Mouse (Mus musculus): ENCODE data around the gene Sag. TPM values are rescaled to one million over a fixed set of nuclear protein-coding genes. Genes with fewer than 3 reads are reported as not detected.

Gene Sag
- polyA plus RNA-seq, 1 experiment from 2014 or later = 1.5 TPM

DNA sequence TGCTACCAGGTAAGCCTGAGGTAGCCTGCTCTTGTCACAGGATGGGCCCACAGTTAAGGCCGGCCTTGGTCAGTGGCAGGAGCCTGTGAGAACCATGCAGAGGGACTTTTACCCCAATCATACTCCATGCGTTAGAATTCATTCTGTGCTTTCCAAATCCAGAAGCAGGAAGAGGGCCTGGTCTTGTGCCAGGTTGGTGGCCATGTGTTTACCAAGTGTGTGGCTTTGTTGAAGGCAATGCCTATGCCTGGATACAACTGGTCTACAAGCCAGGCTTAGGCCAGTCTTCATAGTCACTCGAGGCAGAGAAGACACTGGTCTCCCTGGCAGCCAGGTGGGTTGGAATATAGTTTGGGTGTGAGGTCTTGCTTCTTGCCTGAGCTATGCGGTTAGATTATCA is 88.2 kb downstream of the Sag start:
- Histone ChIP-seq H3K27me3 (ENCODE audit: control insufficient read depth, insufficient read depth, low read length) (no peaks in the 10 kb centered on the region), H3K4me3 (ENCODE audit: low read depth, low read length) (no peak overlapping the region), H3K36me3 (ENCODE audit: control insufficient read depth, insufficient read depth, low read length) (no peaks in the 10 kb centered on the region), H3K9ac (ENCODE audit: low read length) (no peak overlapping the region), H3K27ac (ENCODE audit: low read depth, low read length) (no peak overlapping the region), H3K4me1 (ENCODE audit: control insufficient read depth, insufficient read depth, low read length) (no peaks in the 10 kb centered on the region), H3K9me3 (ENCODE audit: control insufficient read depth, low read length) (no peaks in the 10 kb centered on the region), H3K4me2 (no peak overlapping the region)
- WGBS = 91% methylated on average over 4 of the region's 4 CpGs
- ATAC-seq (ENCODE audit: low FRiP score) (no peak), DNase-seq (ENCODE audit: low spot score, missing footprints) (no peak)

- WGBS = 66% methylated on average over 2 of the region's 2 CpGs
- H3K36me3 ChIP-seq (ENCODE audit: control insufficient read depth, insufficient read depth, low read length) = no peaks in the 10 kb centered on the region
- no peaks in the 10 kb centered on the region for H3K9me3 ChIP-seq (ENCODE audit: control insufficient read depth, low read length)
- no peaks in the 10 kb centered on the region for H3K4me1 ChIP-seq (ENCODE audit: control insufficient read depth, insufficient read depth, low read length)
- H3K9ac ChIP-seq (ENCODE audit: low read length) = no peak overlapping the region
- H3K27ac ChIP-seq (ENCODE audit: low read depth, low read length) = no peak overlapping the region
- DNase-seq (ENCODE audit: low spot score, missing footprints) = no peak
- no peak for ATAC-seq (ENCODE audit: low FRiP score)
- H3K4me2 ChIP-seq = no peak overlapping the region
- no peaks in the 10 kb centered on the region for H3K27me3 ChIP-seq (ENCODE audit: control insufficient read depth, insufficient read depth, low read length)
- no peak overlapping the region for H3K4me3 ChIP-seq (ENCODE audit: low read depth, low read length)
These were observed 89.0 kb downstream of the Sag start for GRCm38 (mm10) chr1:87892499-87892898.

- Histone ChIP-seq H3K4me3 (ENCODE audit: low read depth, low read length) (no peak overlapping the region), H3K36me3 (ENCODE audit: control insufficient read depth, insufficient read depth, low read length) (no peaks in the 10 kb centered on the region), H3K4me2 (no peak overlapping the region), H3K4me1 (ENCODE audit: control insufficient read depth, insufficient read depth, low read length) (no peaks in the 10 kb centered on the region), H3K27me3 (ENCODE audit: control insufficient read depth, insufficient read depth, low read length) (no peaks in the 10 kb centered on the region), H3K9me3 (ENCODE audit: control insufficient read depth, low read length) (no peaks in the 10 kb centered on the region), H3K9ac (ENCODE audit: low read length) (no peak overlapping the region), H3K27ac (ENCODE audit: low read depth, low read length) (no peak overlapping the region)
- 91% methylated on average over 4 of the region's 4 CpGs for WGBS
- DNase-seq (ENCODE audit: low spot score, missing footprints) (no peak), ATAC-seq (ENCODE audit: low FRiP score) (no peak)
These were observed 89.9 kb downstream of the Sag start for GRCm38 (mm10) chr1:87893414-87893813.

Other genes starting within 250 kb of the Sag start
- gene Ngef, start 229.8 kb upstream of the Sag start, polyA plus RNA-seq (2014; fragmentation: Nextera tagmentation; extraction: Ambion mirVana) = 3.0 and 3.9 TPM in 2 replicates
- 2.8 and 4.8 TPM in 2 replicates for gene Inpp5d, start 183.4 kb upstream of the Sag start, polyA plus RNA-seq (2014; fragmentation: Nextera tagmentation; extraction: Ambion mirVana)
- gene Atg16l1, start 47.8 kb upstream of the Sag start, polyA plus RNA-seq (2014; fragmentation: Nextera tagmentation; extraction: Ambion mirVana) = 33.7 and 35.3 TPM in 2 replicates
- gene Dgkd, start 49.6 kb downstream of the Sag start, polyA plus RNA-seq (2014; fragmentation: Nextera tagmentation; extraction: Ambion mirVana) = 34.1 and 35.3 TPM in 2 replicates
- 27.9 and 29.2 TPM in 2 replicates for gene Usp40, start 204.9 kb downstream of the Sag start, polyA plus RNA-seq (2014; fragmentation: Nextera tagmentation; extraction: Ambion mirVana)